Mouse (Mus musculus) gastrocnemius, adult 2 months (tissue): ENCODE data around the gene Ntf5. TPM values are rescaled to one million over a fixed set of nuclear protein-coding genes. Genes with fewer than 3 reads are reported as not detected.
"Not testable (repeated sequence)": the region's sequence is repeated elsewhere in the genome, so short reads cannot be mapped to it uniquely, and the experiment has no call there.

Experiments
- DNase-seq: peaks from one replicate; pipeline ENCODE4 v3.0.0; 2022
- H3K27ac ChIP-seq: fragments of 200-600 bp; 2 replicates; pipeline ENCODE4 v1.8.1; 2022; ENCODE audit warnings: mild to moderate bottlenecking
- H3K4me3 ChIP-seq: fragments of 200-600 bp; 2 replicates; pipeline ENCODE4 v1.8.1; 2022; ENCODE audit warnings: mild to moderate bottlenecking, moderate library complexity
- CTCF ChIP-seq: fragments of 200-600 bp; IDR thresholded peaks from 2 replicates; pipeline ENCODE4 v1.8.1; 2022; ENCODE audit warnings: antibody characterized with exemption, mild to moderate bottlenecking, moderate library complexity
- intact Hi-C: fragments of 180-260 bp; cut with DNase I; formaldehyde crosslinking; loops from one replicate; pipeline ENCODE4 v1.15.1; 2025
- total RNA-seq, 2 experiments: library from RNA; stranded (reverse); gene quantifications; 2 replicates each; pipeline ENCODE4 v1.2.3; 2021

Ntf5 gene
- total RNA-seq, 2 experiments from 2014 or later, result 3.6 to 4.9 TPM

- intact Hi-C loops, result no loop called here
- no peak overlapping the region for H3K4me3 ChIP-seq
- no peak overlapping the region for H3K27ac ChIP-seq
- DNase-seq, result no peak
- TF ChIP-seq CTCF, result no peak
These were observed 38.9 kb upstream of the Ntf5 start for GRCm38 (mm10) chr7:45374620-45375019.

DNA sequence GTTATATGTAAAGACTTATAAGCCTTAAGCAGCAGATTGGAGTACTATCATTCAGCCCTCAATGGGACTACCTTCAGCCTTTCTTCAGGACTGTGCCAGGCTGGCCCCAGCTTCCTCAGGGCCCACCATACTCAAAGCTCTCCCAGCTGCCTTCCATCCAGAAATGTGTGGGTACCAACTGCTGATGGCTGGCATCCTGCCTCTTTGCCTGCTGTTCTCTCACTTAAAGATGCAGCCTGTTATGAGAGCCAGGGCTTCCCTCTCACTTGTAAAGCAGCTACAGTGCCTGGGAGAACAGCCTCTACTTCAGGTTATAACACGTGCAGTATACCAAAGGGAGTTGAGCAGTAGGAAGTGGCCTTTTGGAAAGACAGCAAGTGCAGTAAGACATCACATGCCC is 37.4 kb upstream of the Ntf5 start:
- Histone ChIP-seq H3K4me3 (no peak overlapping the region), H3K27ac (no peak overlapping the region)
- no peak for DNase-seq
- intact Hi-C loops, result no loop called here
- TF ChIP-seq CTCF, result no peak

DNA sequence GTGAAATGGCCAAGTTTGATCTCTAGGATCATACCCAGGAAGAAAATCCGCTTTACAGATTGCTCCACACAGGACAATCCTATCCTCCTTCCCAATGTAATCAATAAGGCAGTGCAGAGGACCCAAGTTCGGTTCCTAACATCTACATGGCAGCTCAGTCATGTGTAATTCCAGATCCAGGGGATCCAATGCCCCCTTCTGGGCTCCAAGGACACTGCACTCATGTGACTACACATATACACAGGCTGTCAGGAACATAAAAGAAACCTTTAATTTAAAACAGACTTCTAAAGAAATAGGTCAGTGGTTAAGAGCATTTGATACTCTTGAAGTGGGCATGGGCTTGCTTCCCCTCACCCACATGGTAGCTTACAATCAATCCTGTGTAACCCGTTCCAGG is 27.4 kb upstream of the Ntf5 start:
- Histone ChIP-seq H3K4me3 (no peak overlapping the region), H3K27ac (no peak overlapping the region)
- intact Hi-C loops, result no loop called here
- DNase-seq, result no peak
- peak; percentile 7; the same call in 1 of the 2 replicates for TF ChIP-seq CTCF

DNA sequence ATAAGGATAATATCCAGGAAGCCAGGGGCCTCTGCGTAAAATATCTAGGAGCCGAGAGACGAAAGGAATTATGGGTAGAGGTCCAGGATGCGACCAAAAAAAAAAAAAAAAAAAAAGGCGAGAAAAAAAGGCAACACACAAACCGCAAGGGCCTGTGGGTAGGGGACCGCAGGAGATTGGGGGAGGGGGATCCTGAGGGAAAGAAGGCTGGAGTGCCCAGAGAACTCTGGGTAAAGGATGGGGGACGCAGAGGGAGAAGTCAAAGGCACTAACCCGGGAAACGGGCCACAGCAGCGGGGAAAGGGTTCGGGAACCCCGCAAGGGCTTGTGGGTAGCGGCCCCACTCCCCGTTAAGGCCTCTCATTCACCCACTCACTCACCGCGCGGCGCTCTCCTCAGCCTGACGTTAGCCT is 18.4 kb upstream of the Ntf5 start:
- no peak for DNase-seq

DNA sequence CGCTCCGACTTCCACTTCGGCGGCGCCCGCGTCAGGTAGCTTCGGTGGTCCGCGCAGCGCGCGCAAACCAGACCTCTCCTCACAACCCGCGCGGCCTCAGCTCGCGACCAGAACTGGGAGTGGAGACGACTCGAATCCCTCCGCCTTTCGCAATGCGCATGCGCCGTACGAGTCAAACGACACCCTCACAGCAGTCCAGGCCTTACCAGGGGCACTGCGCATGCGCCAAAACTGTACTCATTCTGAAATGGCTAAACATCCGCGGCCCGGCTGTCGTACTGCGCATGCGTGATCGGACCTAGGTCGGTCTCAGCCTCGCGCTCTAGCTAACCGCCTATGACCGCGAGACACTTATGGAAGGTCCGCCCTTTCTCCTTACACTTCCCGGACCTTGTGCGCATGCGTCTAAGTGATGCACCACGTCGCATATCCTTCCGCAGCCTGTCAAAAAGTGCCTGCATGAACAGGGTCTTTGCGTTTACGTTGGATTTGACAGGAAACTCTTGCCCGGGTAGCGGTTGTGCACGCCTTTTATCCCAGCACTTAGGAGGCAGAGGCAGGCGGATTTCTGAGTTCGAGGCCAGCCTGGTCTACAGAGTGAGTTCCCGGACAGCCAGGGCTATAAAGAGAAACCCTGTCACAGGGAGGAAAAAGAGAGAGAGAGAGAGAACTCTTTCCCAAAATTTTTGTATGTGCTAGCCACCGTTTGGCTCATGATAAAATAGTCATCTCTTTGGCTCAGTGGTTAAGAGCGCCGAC is 17.7 kb upstream of the Ntf5 start, which contains the start of gene Snrnp70:
TSS of gene Snrnp70 (minus strand) at position 165 of the 759 bp plus-strand sequence.
- intact Hi-C loops, result no loop called here
- DNase-seq, result peak; percentile 100
- H3K4me3 ChIP-seq, result peak within 1 kb of the TSS; percentile 98
- TF ChIP-seq CTCF, result no peak
- peak within 1 kb of the TSS; percentile 99 for H3K27ac ChIP-seq

More for the DNA sequence above, 18.4 kb upstream of the Ntf5 start:
- no peak for TF ChIP-seq CTCF
- Histone ChIP-seq H3K27ac (peak overlapping the region; percentile 99), H3K4me3 (peak overlapping the region; percentile 98)
- intact Hi-C loops, result no loop called here

- intact Hi-C loops, DNase-seq: not testable (repeated sequence)
- H3K27ac ChIP-seq, result peak overlapping the region; percentile 99
- peak; percentile 47 for TF ChIP-seq CTCF
- peak overlapping the region; percentile 79 for H3K4me3 ChIP-seq
These were observed 17.1 kb upstream of the Ntf5 start for GRCm38 (mm10) chr7:45396337-45396775.

GRCm38 (mm10) chr7:45396787-45397186 is 16.7 kb upstream of the Ntf5 start:
- DNase-seq, result no peak
- peak overlapping the region; percentile 99; the same call in 1 of the 2 replicates for H3K27ac ChIP-seq
- no peak for TF ChIP-seq CTCF
- no peak overlapping the region for H3K4me3 ChIP-seq
- intact Hi-C loops, result no loop called here

- no peak for TF ChIP-seq CTCF
- DNase-seq, result no peak
- H3K27ac ChIP-seq, result no peak overlapping the region
- intact Hi-C loops, result no loop called here
- no peak overlapping the region for H3K4me3 ChIP-seq
These were observed 11.9 kb upstream of the Ntf5 start for GRCm38 (mm10) chr7:45401521-45402085.

- DNase-seq, result peak; percentile 75
- H3K27ac ChIP-seq, result peak overlapping the region; percentile 43; the same call in 1 of the 2 replicates
- intact Hi-C loops, result no loop called here
These were observed 9.8 kb upstream of the Ntf5 start for GRCm38 (mm10) chr7:45403532-45404261.

DNA sequence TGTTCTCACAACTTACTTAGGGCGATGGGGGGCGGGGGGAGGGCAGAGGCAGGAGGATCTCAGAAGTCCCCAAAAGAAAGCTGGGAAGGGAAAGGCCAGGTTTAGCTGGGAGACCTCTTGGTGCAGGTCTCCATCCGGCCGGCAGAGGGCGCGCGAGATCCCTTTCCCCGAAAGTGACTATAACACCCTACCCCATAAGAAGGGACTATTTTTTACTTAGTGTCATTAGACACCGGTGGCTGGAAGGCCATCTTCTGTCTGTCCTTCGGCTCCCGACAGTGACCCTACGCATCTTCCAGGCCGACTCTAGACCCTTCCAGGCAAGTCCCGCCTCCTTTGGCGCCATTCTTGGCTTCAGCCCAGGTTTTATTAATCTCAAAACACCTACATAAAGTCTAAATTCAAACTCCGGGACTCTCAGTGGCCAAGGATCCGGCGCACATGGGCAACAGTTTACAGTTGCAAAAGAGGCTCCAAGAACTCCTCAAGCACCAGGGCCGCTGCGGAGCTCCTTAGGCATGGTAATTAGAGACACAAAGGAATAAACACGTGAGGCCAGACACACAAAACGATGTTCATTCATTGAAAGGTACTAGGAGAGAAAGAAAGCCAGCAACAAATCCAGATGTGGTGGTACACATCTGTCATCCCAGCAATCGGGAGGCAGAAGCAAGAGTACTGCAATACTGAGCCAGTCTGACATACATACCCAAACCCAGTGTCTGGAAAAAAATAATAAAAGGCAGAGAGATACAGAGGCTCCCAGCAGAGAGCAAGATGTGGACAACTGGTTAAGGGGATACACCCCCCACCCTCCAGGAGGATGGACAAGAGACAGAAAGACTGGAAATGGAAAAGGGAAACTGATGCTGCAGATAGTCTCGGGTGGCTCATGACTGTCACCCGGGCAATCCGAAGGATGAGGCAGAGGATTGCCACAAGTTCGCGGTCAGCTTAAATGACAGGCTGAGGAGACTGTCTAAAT is 8.1 kb upstream of the Ntf5 start, which contains the start of gene Kcna7:
TSS of gene Kcna7 (plus strand) at position 563 of the 985 bp plus-strand sequence.
- intact Hi-C loops, result loop anchor here (1.0 kb wide), 2 partner anchors 29 to 33 kb away; partner anchors contain the start of genes Gys1 and Ruvbl2
- peak within 1 kb of the TSS; percentile 98 for H3K27ac ChIP-seq
- DNase-seq, result peak; percentile 88
- peak; percentile 97 for TF ChIP-seq CTCF
- peak within 1 kb of the TSS; percentile 81 for H3K4me3 ChIP-seq

More at GRCm38 (mm10) chr7:45403532-45404261, 9.8 kb upstream of the Ntf5 start:
- H3K4me3 ChIP-seq, result no peak overlapping the region; the same call in 1 of the 2 replicates
- TF ChIP-seq CTCF, result peak; percentile 68

DNA sequence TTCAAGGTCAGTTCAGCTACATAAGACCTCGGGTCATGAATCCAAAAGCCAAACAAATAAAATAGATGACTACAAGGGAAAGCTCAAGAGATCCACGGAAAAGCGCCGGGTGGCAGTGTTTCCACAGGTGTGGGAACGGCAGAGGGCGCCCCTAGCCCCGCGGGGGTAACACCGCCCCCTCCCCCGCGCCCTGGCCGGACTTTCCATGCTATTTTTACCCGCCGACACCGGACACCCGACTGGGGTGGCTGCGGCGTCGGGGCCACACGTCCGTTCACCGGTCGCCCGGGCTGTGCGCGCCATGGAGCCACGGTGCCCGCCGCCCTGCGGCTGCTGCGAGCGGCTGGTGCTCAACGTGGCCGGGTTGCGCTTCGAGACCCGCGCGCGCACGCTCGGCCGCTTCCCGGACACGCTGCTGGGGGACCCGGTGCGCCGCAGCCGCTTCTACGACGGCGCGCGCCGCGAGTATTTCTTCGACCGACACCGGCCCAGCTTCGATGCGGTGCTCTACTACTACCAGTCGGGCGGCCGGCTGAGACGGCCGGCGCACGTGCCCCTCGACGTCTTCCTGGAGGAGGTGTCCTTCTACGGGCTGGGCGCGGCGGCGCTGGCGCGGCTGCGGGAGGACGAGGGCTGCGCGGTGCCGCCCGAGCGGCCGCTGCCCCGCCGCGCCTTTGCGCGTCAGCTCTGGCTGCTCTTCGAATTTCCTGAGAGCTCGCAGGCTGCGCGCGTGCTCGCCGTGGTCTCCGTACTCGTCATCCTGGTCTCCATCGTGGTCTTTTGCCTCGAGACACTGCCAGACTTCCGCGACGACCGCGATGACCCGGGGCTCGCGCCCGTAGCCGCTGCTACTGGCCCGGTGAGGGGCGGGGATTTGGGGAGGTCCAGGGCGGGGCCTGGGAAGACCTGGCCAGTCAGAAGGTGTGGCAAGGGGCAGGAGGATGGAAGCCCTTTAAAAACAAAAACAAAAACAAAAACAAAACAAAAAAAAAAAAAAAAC is 7.0 kb upstream of the Ntf5 start:
- intact Hi-C loops, result no loop called here

More for the DNA sequence above, 7.0 kb upstream of the Ntf5 start:
- Histone ChIP-seq H3K27ac (peak overlapping the region; percentile 98), H3K4me3 (peak overlapping the region; percentile 81)
- peak; percentile 93 for DNase-seq
- TF ChIP-seq CTCF, result peak; percentile 72
